Mouse (Mus musculus): ENCODE results near the gene Slc35f3. TPM values are rescaled to one million over a fixed set of nuclear protein-coding genes. Genes with fewer than 3 reads are reported as not detected.

The Slc35f3 gene
- total and polyA plus RNA-seq, 3 experiments: not detected

DNA sequence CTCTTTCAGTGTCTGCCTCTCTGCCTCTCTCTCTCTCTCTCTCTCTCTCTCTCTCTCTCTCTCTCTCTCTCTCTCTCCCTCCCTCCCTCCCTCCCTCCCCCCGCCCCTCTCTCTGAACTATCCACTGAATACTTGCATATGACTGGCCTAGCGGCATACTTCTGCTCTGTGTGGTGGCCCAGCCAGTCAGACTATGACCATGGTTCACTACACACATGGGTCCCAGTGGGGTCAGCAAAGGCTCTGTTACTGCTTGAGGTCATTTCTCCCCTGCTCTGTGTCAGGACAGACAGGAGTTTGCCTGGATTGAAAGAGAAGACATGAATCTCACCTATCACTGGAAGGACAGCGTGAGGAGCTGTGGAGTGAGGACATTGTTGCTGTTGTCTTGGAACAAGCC is 40.5 kb downstream of the Slc35f3 start:
- Histone ChIP-seq H3K4me1 (ENCODE audit: control insufficient read depth in 1 of 2, insufficient read depth in 2 of 2, low read length in 2 of 2) (no peaks in the 10 kb centered on the region), H3K36me3 (ENCODE audit: control insufficient read depth in 1 of 2, insufficient read depth in 2 of 2, low read length in 2 of 2) (no peaks in the 10 kb centered on the region), H3K27me3 (ENCODE audit: control insufficient read depth in 1 of 2, insufficient read depth in 2 of 2, low read length in 2 of 2) (no peaks in the 10 kb centered on the region), H3K27ac (ENCODE audit: control insufficient read depth, low read depth, low read length) (no peak overlapping the region), H3K9ac (ENCODE audit: control insufficient read depth, low read depth, low read length, poor library complexity, severe bottlenecking) (no peak overlapping the region), H3K4me3 (ENCODE audit: control insufficient read depth in 1 of 2, insufficient read depth in 1 of 2, low read depth in 2 of 2, low read length in 2 of 2) (no peak overlapping the region), H3K9me3 (replicated peaks; ENCODE audit: insufficient read depth, low read length) (no peaks in the 10 kb centered on the region), H3K79me2 (ENCODE audit: control insufficient read depth, insufficient read depth, low read length, poor library complexity) (no peaks in the 10 kb centered on the region)
- DNase-seq (ENCODE audit: low read depth, low spot score): no peak
- TF ChIP-seq GATA1 (IDR thresholded peaks at IDR 0.05; ENCODE audit: low read depth, low read length): no peak
- TF ChIP-seq USF1 (IDR thresholded peaks at IDR 0.05; ENCODE audit: low read depth, low read length): no peak
- no peak for TF ChIP-seq MXI1 (IDR thresholded peaks at IDR 0.05; ENCODE audit: low read depth, low read length)
- TF ChIP-seq ZC3H11A (IDR thresholded peaks at IDR 0.05; ENCODE audit: low read depth, low read length): no peak
- TF ChIP-seq ELF1 (IDR thresholded peaks at IDR 0.05; ENCODE audit: low read depth, low read length): no peak
- TF ChIP-seq POLR2AphosphoS5 (IDR thresholded peaks at IDR 0.05; ENCODE audit: borderline replicate concordance, low read depth, low read length): no peak
- no peak for TF ChIP-seq UBTF (IDR thresholded peaks at IDR 0.05; ENCODE audit: borderline replicate concordance, insufficient read depth, low read depth, low read length)
- TF ChIP-seq EP300 (IDR thresholded peaks at IDR 0.05; ENCODE audit: low read depth in 1 of 2, low read length in 2 of 2): no peak
- TF ChIP-seq CTCF (IDR thresholded peaks at IDR 0.05 in 2 of 3, conservative IDR thresholded peaks at IDR 0.05 in 1 of 3; ENCODE audit: control insufficient read depth in 1 of 3, insufficient read depth in 1 of 3, low read depth in 2 of 3, low read length in 3 of 3, poor library complexity in 1 of 3, severe bottlenecking in 1 of 3): no peak
- TF ChIP-seq MYB (IDR thresholded peaks at IDR 0.05; ENCODE audit: low read depth, low read length): no peak
- TF ChIP-seq MAFK (IDR thresholded peaks at IDR 0.05; ENCODE audit: borderline replicate concordance, low read depth, low read length): no peak

DNA sequence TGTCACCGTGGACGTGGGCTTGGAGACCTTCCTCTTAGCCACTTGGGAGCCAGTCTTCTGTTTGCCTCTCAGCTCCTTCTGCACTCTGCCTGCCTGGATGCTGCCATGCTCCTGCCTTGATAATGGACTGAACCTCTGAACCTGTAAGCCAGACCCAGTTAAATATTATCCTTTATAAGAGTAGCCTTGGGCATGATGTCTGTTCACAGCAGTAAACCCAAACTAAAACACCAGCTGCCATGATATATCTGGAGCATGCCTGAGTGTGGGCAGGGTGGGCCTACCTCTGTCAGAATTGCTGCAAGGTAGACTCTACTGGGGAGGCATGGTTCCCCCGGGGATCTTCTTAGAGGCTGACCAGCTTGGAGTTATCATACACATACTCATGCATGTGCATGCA is 41.0 kb downstream of the Slc35f3 start:
- Histone ChIP-seq H3K79me2 (ENCODE audit: control insufficient read depth, insufficient read depth, low read length, poor library complexity) (no peaks in the 10 kb centered on the region), H3K27ac (ENCODE audit: control insufficient read depth, low read depth, low read length) (no peak overlapping the region), H3K36me3 (ENCODE audit: control insufficient read depth in 1 of 2, insufficient read depth in 2 of 2, low read length in 2 of 2) (no peaks in the 10 kb centered on the region), H3K9me3 (replicated peaks; ENCODE audit: insufficient read depth, low read length) (no peaks in the 10 kb centered on the region), H3K9ac (ENCODE audit: control insufficient read depth, low read depth, low read length, poor library complexity, severe bottlenecking) (no peak overlapping the region), H3K27me3 (ENCODE audit: control insufficient read depth in 1 of 2, insufficient read depth in 2 of 2, low read length in 2 of 2) (no peaks in the 10 kb centered on the region), H3K4me1 (ENCODE audit: control insufficient read depth in 1 of 2, insufficient read depth in 2 of 2, low read length in 2 of 2) (no peaks in the 10 kb centered on the region), H3K4me3 (ENCODE audit: control insufficient read depth in 1 of 2, insufficient read depth in 1 of 2, low read depth in 2 of 2, low read length in 2 of 2) (no peak overlapping the region)
- no peak for DNase-seq (ENCODE audit: low read depth, low spot score)
- TF ChIP-seq MYC (IDR thresholded peaks at IDR 0.05; ENCODE audit: low read depth, low read length) (no peak), SMC3 (IDR thresholded peaks at IDR 0.05; ENCODE audit: low read depth, low read length) (no peak), EP300 (IDR thresholded peaks at IDR 0.05; ENCODE audit: low read depth in 1 of 2, low read length in 2 of 2) (no peak), GABPA (IDR thresholded peaks at IDR 0.05; ENCODE audit: low read depth, low read length) (no peak), BHLHE40 (IDR thresholded peaks at IDR 0.05; ENCODE audit: borderline replicate concordance, low read depth, low read length) (no peak), SIN3A (IDR thresholded peaks at IDR 0.05; ENCODE audit: low read length) (no peak), ELF1 (IDR thresholded peaks at IDR 0.05; ENCODE audit: low read depth, low read length) (no peak), NRF1 (IDR thresholded peaks at IDR 0.05; ENCODE audit: insufficient read depth, low read depth, low read length, poor library complexity, severe bottlenecking) (no peak), E2F4 (IDR thresholded peaks at IDR 0.05; ENCODE audit: borderline replicate concordance, low read depth, low read length) (no peak), ZC3H11A (IDR thresholded peaks at IDR 0.05; ENCODE audit: low read depth, low read length) (no peak), TAL1 (IDR thresholded peaks at IDR 0.05; ENCODE audit: low read length) (no peak), POLR2A (IDR thresholded peaks at IDR 0.05; ENCODE audit: control insufficient read depth in 1 of 2, insufficient read depth in 1 of 2, low read depth in 1 of 2, low read length in 2 of 2, poor library complexity in 1 of 2) (no peak), JUND (IDR thresholded peaks at IDR 0.05; ENCODE audit: low read depth, low read length) (no peak), ZKSCAN1 (IDR thresholded peaks at IDR 0.05; ENCODE audit: low read depth, low read length) (no peak)

Data from MEL (cell line).